Mouse (Mus musculus): Measurements from ENCODE around the gene Tmem98. TPM values are rescaled to one million over a fixed set of nuclear protein-coding genes. Genes with fewer than 3 reads are reported as not detected.

Gene Tmem98
- 0.25 TPM in 1 of 2 replicates, not detected in the other for total RNA-seq (2023)

DNA sequence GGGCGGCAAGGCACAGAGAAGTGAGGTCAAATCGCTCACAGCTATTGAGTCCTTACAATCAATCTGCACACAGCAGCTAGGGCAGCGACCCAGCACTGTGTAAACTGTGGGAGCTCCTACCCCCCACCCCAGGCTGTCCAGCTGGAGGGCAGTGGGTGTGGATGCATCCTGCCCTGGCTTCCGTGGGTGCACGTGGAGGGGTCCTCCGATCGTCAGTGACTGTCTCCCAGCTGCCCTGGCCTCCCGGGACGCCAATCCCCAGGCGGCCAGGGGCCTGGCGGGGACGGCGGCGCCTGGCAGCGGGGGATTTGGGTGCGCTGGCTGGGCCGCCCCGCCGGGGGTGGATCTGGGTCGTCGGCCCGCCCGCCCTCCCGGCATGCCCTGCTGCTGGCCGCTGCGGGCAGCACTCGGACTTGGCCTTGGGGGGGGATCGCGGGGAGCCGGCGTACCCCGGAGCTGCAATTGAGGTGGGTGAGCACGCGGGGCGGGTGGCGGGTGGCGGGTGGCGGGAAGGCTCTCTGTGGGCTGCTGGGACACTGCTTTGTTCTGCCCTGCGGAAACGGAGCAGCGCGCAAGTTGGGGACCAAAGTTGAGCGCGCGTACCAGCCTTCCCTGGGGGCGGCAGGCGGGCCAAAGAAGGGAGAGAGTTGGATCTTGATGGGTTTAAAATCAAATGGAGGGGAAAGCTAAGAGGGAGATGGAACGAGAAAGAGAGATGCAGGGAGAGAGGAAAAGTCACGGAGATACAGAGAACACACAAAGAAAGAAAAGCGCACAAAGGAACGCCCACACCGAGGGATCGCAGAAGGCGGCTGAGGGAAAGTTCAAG lies at the start of gene Tmem98:
Tmem98 (plus strand) TSS at position 183 of the 829 bp plus-strand sequence.

GRCm38 (mm10) chr11:80779527-80780344 lies 30.2 kb upstream of the Tmem98 start, which contains the start of gene Myo1d:
Gene Myo1d, minus strand, starts transcription at chr11:80780025.

DNA sequence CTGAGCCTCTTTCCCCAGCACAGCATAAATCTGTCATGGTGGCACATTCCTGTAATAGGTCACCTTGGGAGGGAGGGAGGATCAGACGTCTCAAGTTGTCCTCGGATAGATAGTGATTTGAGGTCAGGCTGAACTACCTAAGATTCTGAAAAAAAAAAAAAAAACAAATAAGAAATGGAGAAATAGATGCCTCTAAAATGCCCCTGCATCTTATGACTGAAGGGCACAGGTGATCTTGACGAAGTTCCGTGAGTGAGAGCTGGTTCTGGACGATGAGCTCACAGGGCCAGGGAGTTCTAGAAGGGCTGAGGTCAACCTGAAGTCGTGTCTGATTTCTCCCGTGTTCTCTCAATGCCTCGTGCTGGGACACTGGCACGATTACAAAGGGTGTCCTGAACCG lies 48.1 kb downstream of the Tmem98 start, which contains the start of gene Spaca3:
Spaca3 (plus strand) TSS at position 301 of the 400 bp plus-strand sequence.

Other genes with a start within 250 kb of the Tmem98 start
- gene Myo1d, start 30.1 kb upstream of the Tmem98 start, total RNA-seq (2023), result 6.6 and 11.3 TPM in 2 replicates
- gene Spaca3, start 48.2 kb downstream of the Tmem98 start, total RNA-seq (2023), result not detected in 2 replicates